Mouse (Mus musculus): ENCODE data around the gene Usp49.

The Usp49 gene
- long read RNA-seq, experiment 1, partial matches to known transcripts: 0 of 1 reads
- long read RNA-seq, experiment 1, other reads (novel, unspliced or antisense): 1 of 1 reads
- long read RNA-seq, experiment 2, partial matches to known transcripts: 0 of 1 reads
- long read RNA-seq, experiment 2, other reads (novel, unspliced or antisense): 1 of 1 reads

DNA sequence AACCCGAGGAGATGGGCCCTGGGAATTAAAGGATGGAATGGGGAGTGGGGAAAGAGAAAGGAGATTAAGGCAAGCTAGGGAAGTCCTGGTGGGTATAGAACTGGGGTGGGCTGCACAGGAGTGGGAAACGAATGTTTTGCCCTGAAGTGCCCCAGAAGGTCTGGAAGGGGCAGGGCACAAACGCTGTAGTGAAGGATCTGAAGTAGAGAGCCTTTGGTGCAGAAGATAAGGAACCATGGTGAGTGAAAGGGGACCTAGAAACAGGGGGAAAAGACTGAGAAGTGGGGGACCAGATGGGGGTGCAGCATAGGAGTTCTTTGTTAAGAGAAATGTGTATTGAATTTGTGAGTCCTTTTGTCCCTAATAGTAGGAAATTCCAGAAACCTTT, at the start of gene Usp49:
TSS of gene Usp49 (plus strand) at position 13 of the 388 bp plus-strand sequence.
- intact Hi-C loops (cut with DNase I): no loop called here

DNA sequence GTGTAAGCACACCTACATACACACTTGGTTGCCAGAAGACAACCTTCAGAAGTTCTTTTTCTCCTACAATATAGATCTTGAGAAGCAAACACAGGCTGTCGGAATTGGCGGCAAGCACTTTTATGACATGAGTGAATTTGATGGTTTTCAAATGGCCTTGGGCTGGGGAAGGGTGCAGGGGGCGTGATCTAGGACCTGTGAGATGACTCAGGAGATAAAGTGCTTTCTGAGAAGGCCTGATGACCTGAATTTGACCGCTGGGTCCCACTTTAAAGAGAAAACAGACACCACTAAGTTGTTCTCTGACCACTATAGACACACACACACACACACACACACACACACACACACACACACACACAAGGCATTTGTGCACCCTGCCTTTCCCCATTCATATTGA, 49.5 kb upstream of the Usp49 start:
- intact Hi-C loops (cut with DNase I): no loop called here

DNA sequence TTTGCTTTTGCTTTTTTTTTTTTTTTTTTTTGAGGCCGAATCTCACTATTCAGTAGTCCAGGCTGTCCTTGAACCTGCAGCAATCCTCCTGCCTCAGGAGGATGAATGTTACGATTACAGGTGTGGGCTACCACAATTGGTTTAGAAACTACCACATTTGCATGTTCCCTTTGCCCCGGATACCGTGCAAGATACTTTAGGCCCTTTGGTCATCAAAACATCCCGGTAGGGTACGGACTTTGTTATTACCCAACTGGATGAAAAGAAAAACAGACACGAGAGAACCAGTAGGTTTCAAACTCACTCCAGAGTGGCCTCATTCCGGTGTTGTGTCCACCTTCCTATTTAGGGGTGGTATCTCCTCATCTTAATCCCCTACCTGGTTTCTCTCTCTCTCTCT, 42.0 kb upstream of the Usp49 start:
- intact Hi-C loops (cut with DNase I): no loop called here

DNA sequence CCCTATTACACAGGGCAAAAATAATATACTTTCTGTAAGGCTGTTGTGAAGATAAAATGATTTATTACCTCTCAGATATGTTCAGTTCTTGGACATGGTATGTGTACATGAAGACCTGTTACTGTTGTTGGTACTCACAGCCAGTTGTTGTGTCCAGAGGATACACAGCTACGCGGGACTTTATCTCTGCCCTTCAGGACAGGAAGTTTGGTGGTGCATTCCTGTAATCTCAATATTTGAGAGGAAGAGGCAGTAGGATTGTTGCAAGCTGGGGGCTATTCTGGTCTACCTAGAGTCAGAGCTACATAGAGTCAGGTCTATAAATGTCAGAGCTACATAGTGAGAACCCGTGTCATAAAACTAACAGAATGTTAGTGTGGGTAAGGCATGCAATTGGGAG, 39.4 kb upstream of the Usp49 start:
- intact Hi-C loops (cut with DNase I): loop anchor here (10.0 kb wide), 1 partner anchor 46 kb away; no protein-coding TSS in a partner anchor

DNA sequence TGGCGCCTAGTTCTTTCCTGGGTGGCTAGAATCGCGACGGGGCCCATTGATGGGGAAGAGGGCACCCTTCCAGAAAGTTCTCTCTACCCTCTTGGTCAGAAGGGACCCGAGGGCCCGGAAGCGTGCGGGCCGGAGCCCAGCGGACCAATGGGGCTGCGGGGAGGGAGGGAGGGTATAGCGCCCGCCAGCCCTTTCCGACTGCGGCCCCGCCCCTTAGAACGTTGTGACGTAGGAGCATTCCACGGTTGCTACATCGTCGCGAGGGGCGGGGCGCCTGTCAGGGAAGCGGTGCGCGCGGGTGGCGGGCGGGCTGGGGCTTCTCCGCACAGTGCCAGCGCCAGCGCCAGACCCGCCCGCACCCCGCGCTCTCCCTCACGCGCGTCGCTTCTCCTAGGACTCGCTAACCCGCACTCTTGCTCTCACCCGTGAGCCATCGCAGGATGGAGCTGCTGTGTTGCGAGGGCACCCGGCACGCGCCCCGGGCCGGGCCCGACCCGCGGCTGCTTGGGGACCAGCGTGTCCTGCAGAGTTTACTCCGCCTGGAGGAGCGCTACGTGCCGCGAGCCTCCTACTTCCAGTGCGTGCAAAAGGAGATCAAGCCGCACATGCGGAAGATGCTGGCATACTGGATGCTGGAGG, 37.2 kb upstream of the Usp49 start:
- intact Hi-C loops (cut with DNase I): loop anchor here (10.0 kb wide), 1 partner anchor 49 kb away; no protein-coding TSS in a partner anchor

DNA sequence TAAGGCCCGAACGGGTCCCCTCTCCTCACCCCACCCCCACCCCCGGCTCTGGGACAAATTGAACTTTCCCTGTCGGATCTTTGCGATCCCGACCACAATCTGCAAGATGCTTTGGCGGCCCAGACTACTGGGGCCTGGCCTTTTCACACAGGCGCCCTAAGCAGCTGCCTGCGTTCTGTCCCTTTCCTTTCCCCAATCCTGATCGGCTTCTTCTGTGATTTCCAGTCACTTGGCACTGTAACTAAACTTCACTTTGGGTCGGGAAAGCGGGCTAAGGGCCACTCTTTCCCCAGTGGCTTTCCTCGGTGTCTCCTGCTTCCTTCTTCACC, 36.7 kb upstream of the Usp49 start:
- intact Hi-C loops (cut with DNase I): loop anchor here (10.0 kb wide), 1 partner anchor 49 kb away; no protein-coding TSS in a partner anchor

DNA sequence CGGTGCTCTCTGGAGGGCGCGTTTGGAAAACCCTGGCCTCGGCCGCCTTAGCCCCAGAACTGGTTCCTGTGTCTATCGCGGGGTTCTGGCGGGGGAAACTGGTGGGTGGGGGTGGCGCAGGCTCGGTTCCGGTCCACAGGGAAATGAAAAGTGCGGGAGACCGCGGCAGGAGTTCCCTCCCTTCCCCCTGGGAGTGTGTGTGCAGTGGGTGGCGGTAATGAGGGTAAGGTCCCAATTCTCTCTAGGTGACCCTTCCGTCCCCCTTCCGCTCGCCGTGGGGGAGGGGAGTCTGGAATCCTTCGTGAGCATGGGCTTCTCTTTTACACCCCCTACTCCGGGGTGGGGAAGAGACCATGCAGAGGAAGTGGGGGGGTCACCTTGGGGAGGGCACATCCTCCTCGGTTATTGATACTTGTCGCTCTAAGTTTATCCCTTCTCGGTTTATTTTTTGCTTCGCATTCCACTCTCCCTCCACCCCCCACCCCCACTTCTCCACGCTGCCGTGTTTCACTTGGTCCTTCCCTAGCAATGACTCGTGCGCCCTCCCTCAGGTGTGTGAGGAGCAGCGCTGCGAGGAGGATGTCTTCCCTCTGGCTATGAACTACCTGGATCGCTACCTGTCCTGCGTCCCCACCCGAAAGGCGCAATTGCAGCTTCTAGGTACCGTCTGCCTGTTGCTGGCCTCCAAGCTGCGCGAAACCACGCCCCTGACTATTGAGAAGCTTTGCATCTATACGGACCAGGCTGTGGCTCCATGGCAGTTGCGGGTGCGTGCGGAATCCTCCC, 36.1 kb upstream of the Usp49 start:
- intact Hi-C loops (cut with DNase I): loop anchor here (10.0 kb wide), 1 partner anchor 50 kb away; no protein-coding TSS in a partner anchor

DNA sequence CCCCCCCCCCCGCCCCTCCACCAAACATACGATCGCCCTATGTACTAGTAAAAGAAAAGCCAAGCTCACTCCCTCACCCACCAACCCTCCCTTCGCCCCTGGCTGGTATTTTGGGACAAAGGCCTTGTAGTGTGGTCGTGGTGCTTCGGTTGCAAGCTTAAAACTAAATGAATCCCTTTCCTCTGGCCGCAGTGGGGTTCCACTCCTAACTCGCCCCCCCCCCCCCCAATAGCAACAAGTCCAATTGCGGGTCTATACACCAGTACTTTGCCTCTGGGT, 35.6 kb upstream of the Usp49 start:
- intact Hi-C loops (cut with DNase I): loop anchor here (10.0 kb wide), 1 partner anchor 50 kb away; no protein-coding TSS in a partner anchor

DNA sequence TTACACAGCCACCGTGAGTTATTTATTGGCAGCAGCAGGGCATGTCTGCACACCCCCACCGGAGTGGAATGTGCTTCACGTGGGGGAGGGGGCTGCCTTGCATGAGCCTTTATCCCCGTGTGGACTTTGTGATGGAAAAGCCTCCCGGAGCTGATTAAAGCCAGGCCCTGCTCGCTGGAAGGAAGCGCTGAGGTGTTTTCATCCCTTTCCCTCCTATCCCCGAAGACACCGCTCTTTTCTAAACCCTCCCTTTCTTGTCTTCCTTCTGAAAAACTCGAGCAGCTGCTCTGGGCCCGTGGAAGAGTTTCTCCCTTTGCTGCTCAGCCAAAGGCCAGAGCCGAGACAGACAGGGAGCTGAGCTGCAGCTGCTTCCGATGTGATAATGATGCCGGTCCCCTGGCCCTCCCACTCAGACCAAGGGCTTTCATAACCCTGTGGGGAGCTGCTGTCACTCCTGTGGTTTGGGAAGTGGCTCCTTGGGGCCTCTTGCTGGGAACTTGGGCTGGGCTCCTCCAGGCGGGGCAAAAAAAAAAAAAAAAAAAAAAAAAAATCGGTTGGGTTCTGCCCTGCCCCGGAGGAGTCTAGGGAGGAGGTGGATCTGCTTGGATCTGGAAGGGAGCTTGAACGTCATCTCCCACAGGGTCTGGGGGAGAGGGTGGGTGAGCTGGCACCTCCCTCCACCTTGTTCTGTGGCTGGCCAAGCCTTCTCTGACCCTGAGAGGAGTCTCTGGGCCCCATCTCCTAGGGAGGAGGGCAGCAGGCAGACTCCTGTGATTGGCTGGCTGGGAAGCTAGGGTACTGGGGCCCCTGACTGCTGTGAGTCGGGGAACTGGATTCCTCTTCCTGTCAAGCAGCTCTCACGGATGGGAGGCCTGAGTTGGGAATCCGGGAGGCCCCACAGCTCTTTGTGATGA, 35.0 kb upstream of the Usp49 start:
- intact Hi-C loops (cut with DNase I): loop anchor here (10.0 kb wide), 1 partner anchor 51 kb away; no protein-coding TSS in a partner anchor

DNA sequence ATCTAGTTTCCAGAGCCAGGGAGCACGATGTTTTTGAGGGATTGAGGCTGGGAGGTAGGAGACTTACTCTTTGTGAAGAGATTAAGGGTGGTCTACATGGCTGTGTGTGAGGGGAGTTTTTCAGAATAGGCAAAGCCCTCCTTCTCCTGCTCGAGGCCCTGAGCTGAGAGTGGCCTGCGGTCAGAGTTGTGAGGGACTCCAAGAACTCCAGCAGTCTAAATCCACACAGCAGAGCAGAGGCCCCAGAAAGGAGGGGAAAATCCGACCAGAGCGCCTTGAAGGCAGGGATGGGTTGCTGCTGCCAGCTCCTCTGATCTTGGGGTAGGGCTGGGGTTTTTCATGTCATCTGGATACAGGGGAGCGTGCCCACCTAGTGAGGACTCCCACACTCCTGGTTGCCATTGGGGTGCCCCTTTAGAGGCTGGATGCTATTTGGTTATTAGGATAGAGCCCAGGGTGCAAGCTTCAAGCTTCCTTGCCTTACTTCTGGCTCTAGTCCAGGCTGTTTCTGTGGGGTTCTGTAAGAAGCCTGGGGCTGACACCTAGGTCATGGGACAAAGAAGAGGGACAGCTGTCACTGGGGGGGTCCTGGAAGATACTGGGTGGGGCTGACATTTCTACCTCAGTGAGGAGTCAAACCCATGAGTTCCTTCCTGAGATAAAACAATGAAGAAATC, 34.2 kb upstream of the Usp49 start:
- intact Hi-C loops (cut with DNase I): loop anchor here (10.0 kb wide), 1 partner anchor 51 kb away; no protein-coding TSS in a partner anchor

DNA sequence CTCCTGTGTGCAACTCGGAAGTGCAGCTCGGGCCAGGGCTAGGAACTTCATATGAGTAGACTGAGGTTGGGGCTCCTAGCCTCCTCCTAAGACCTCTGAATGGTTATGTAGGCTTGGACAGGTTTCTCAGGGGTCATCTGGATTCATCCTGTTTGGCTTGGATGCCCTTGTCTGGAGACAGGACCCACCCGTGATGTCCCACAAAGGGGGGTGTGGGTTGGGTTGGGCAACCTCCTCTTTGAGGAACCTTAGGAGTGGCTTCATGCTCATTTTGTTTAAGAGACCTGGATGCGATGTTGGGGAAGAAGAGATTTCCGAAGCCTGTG, 33.7 kb upstream of the Usp49 start:
- intact Hi-C loops (cut with DNase I): loop anchor here (10.0 kb wide), 1 partner anchor 52 kb away; no protein-coding TSS in a partner anchor

DNA sequence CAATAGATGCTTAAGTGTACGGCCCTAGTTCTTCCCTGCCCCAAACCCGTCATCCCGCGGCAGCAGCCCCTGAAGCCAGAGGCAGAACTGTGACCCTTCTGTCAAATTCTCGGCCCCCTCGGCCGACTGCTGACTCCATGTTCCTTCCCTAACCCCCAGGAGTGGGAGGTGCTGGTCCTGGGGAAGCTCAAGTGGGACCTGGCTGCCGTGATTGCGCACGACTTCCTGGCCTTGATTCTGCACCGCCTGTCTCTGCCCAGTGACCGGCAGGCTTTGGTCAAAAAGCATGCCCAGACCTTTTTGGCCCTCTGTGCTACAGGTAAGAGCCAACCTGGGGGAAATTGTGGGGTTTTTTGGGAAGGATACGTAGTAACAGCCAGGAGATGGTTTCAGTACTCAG, 33.2 kb upstream of the Usp49 start:
- intact Hi-C loops (cut with DNase I): loop anchor here (10.0 kb wide), 1 partner anchor 52 kb away; no protein-coding TSS in a partner anchor

DNA sequence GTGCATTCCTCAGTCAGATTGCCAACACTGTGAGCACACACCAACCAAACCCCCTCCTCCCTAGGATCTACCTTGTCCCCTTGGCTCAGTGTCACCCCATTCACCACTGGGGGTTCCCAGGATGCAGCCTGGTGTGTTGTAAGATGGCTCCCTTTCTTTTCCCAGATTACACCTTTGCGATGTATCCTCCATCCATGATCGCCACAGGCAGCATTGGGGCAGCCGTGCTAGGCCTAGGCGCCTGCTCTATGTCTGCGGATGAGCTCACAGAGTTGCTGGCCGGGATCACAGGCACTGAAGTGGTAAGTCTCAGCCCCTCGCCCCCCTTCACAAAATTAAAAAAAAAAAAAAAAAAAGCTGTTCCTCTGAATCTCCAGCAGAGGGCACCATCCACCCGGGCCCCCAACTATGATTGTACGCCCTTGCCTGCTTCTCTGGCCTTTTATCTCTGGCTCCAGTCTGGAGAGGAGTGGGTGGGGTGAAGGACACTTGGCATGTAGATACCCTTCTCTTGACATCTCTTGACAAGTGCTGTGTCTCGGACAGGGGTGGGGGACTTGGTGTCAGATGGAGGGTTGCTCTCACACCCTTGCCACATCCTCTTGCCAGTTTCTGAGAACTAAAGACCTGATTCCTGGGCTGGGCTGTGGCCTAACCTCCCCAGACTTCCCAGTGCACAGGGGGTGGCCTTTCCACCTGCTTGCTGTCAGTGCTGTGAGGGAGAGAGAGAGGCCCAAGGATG, 32.5 kb upstream of the Usp49 start:
- intact Hi-C loops (cut with DNase I): loop anchor here (2.0 to 10.0 kb wide), 2 partner anchors 53 to 87 kb away; no protein-coding TSS in a partner anchor

DNA sequence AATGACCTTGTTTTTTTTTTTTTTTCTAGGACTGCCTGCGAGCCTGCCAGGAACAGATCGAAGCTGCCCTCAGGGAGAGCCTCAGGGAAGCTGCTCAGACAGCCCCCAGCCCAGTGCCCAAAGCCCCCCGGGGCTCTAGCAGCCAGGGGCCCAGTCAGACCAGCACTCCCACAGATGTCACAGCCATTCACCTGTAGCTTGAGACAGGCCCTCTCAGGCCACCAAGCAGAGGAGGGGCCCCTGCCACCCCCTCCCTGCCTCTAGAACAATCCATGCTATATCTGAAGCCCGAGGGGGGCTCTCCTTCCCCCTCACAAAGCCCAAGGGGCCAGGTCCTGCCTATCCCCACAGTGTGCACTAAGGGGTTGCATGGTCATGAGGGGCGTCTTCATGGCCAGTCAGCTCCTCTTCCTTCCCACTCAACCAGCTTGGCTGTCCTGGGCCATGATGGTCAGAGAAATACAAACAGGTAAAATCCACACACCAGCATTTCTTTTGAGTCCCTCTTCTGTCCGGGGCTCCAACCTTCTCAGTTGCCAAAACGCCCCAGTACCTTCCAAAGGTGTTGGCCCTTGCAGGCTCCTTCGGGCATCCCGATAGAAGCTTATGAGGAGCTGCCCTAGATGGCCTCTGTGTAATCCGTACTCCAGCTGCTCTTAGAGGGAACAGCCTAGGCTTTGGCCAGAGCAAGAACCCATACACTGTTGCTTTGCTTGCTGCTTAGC, 31.7 kb upstream of the Usp49 start:
- intact Hi-C loops (cut with DNase I): loop anchor here (2.0 to 10.0 kb wide), 2 partner anchors 54 to 88 kb away; no protein-coding TSS in a partner anchor

DNA sequence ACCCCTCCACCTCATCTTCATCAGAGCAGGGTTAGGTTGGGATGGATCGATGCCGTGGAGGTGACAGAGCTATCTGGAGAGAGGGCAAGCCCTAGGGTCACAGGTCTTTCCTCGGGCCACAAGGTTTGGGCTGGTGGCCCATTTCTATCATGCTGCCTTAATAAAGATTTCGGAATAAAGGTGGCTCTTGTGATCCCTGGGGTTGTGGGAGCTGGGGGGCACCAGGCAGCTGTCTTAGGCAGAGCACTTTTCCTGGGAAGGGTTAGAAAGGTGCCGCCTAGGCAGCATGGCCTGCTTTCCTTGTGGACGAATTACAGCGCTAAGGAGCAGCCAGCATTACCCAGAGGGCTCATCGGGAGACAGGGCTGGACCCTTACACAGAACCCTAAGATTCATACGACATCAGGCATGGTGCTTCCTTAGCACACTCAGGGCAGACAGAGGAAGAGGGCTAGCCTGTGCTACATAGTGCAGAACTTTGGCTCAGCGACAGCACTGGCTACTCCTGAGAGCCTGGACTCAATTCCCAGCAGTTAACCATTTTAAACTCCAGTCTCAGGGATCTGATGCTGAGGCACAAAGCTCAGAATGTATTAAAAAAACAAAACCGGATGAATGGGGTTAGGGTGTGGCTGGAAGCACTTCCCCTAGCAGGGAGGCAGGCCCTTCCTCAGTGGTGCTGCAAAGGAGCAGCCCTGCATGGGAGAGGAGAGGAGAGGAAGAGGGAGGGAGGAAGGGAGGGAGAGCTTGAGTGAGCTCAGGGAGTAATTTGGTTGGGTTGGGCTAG, 30.8 kb upstream of the Usp49 start:
- intact Hi-C loops (cut with DNase I): loop anchor here (2.0 to 10.0 kb wide), 2 partner anchors 55 to 89 kb away; no protein-coding TSS in a partner anchor

DNA sequence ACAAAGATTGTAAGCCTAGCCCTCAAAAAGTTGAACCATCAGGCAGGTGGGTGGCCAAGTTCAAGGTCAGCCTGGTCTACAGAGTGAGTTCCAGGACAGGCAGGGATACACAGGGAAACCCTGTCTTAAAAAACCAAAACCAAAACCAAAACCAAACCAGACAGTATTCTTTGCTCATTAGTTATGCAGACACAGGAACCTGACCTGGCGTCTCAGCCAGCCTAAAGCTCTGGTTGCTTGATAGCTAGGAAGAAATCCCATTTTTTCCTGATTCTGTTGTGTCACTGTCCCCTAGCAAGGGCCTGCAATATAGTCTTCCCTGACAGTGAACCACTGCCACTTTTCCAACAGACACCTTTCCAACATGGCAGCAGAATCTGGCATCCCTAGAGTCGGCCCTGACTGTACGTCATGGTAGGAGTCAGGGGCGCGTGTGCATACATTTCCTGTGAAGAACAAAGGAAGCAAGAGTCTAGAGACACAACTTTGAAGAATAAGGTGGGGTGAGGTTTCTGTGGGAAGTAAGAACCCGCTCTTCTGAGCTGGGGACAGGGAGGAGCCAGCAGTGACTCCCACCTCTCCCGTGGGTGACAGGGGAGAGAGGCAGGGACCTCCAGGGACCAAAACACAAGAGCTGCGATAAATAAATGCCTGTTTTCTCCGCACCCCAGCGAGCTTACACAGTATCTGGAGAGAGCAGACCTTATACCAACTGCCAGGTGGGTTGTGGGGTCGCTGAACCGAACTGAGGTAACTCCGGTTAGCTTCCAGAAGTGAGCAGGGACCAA, 29.7 kb upstream of the Usp49 start:
- intact Hi-C loops (cut with DNase I): no loop called here

DNA sequence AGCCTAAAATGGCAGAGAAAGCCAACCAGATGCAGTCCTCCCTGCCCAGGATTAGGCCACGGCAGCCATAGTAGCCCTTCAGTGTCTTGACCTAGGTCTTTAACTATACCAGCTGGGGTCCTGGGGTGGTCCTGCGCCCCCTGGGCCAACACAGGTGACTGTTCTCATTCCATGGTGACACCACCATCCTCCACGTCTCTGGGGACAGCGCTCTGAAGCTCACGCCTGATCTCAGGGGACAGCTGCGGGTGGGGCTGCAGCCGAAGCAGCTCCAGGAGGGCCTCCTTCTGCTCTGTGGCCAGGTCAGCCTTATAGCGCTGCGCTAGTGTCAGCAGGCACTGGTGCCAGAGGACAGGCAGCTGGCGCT, 29.1 kb upstream of the Usp49 start:
- intact Hi-C loops (cut with DNase I): no loop called here

DNA sequence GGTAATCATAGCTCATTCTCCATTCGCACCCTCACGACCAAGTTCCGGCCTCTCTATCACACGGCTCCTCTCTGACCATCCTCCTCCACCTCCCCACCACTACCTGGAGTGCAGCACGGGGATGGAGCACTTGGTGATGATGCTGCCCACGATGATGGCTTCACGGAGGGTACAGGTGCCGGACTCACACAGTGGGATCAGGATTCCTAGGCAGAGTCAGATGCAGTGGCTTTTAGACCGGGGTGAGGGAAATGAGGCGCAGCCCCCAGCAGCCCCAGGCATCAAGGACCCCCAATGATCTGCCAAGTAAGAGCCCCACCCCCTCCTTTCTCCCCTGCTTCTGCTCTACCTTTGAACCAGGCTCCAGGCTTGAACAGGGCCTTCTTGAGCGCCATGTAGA, 28.2 kb upstream of the Usp49 start:
- intact Hi-C loops (cut with DNase I): no loop called here

Data from adrenal gland (tissue).